Mouse (Mus musculus): Measurements from ENCODE around the gene Itga9.

Itga9 gene

GRCm38 (mm10) chr9:118950061-118950460 is 343.6 kb downstream of the Itga9 start:
- DNase-seq (ENCODE audit: low read depth) = no peak

All from c-Kit-positive CD71-positive TER-119-negative erythroid progenitor cells, embryonic 14.5 days (primary cell).